Mouse (Mus musculus) limb, embryonic 13.5 days (tissue): ENCODE data around the gene Calcrl. TPM values are rescaled to one million over a fixed set of nuclear protein-coding genes. Genes with fewer than 3 reads are reported as not detected.

ENCODE experiments used
- ATAC-seq: fragments of 200-750 bp; cut with Nextera tagmentation; 2 replicates; pipeline ENCODE4 v1.8.0; 2017; ENCODE audit warnings: low read depth, moderate number of reproducible peaks, moderate TSS enrichment; ENCODE audit not compliant: low FRiP score
- H3K27ac ChIP-seq: fragments of 300-500 bp; sonication (generic); 2 replicates; pipeline ENCODE4 v1.5.1; 2015; ENCODE audit warnings: inconsistent platforms, mild to moderate bottlenecking, moderate library complexity
- H3K27me3 ChIP-seq: fragments of 300-500 bp; sonication (generic); 2 replicates; pipeline ENCODE4 v1.6.1; 2015; ENCODE audit warnings: mild to moderate bottlenecking, inconsistent platforms
- H3K36me3 ChIP-seq: fragments of 300-500 bp; sonication (generic); 2 replicates; pipeline ENCODE4 v1.6.1; 2015; ENCODE audit warnings: inconsistent platforms, mild to moderate bottlenecking, moderate library complexity
- H3K4me1 ChIP-seq: fragments of 300-500 bp; sonication (generic); 2 replicates; pipeline ENCODE4 v1.6.1; 2015; ENCODE audit warnings: inconsistent platforms
- H3K4me2 ChIP-seq: fragments of 300-500 bp; sonication (generic); replicated peaks from 2 replicates; pipeline ENCODE4 v1.6.1; 2015; ENCODE audit warnings: inconsistent platforms, mild to moderate bottlenecking, moderate library complexity
- H3K4me3 ChIP-seq: fragments of 300-500 bp; sonication (generic); 2 replicates; pipeline ENCODE4 v1.5.1; 2015; ENCODE audit warnings: moderate library complexity, mild to moderate bottlenecking, inconsistent platforms
- H3K9ac ChIP-seq: fragments of 300-500 bp; sonication (generic); 2 replicates; pipeline ENCODE4 v1.6.1; 2015; ENCODE audit warnings: mild to moderate bottlenecking, inconsistent platforms
- H3K9me3 ChIP-seq: fragments of 300-500 bp; sonication (generic); 2 replicates; pipeline ENCODE4 v1.6.1; 2016; ENCODE audit warnings: inconsistent platforms
- WGBS: fragments of 180-500 bp; shearing (Covaris S2); methylation state at CpG from one replicate; pipeline ENCODE4 v1.1.7; 2015; 5-methylcytosine and 5-hydroxymethylcytosine counted together
- polyA plus RNA-seq: library from polyadenylated mRNA; unstranded; fragments of >200 nt; fragmentation: Nextera tagmentation; extraction: Ambion mirVana; gene quantifications from 2 replicates; pipeline ENCODE4 v1.2.1, GENCODE M21; 2015

The Calcrl gene
- polyA plus RNA-seq, 1 experiment from 2014 or later: 17.4 TPM

GRCm38 (mm10) chr2:84292351-84293000 lies 132.7 kb downstream of the Calcrl start:
- no peak for ATAC-seq
- Histone ChIP-seq H3K4me1 (no peaks in the 10 kb centered on the region), H3K9me3 (no peaks in the 10 kb centered on the region), H3K27ac (no peak overlapping the region), H3K4me3 (no peak overlapping the region), H3K27me3 (no peaks in the 10 kb centered on the region), H3K9ac (no peak overlapping the region), H3K4me2 (no peak overlapping the region), H3K36me3 (no peaks in the 10 kb centered on the region)
- 90% methylated on average over 4 of the region's 4 CpGs for WGBS

GRCm38 (mm10) chr2:84288940-84289557 lies 136.2 kb downstream of the Calcrl start:
- Histone ChIP-seq H3K36me3 (no peaks in the 10 kb centered on the region), H3K4me2 (no peak overlapping the region), H3K9ac (no peak overlapping the region), H3K4me1 (no peaks in the 10 kb centered on the region), H3K27ac (no peak overlapping the region), H3K9me3 (no peaks in the 10 kb centered on the region), H3K4me3 (no peak overlapping the region), H3K27me3 (no peaks in the 10 kb centered on the region)
- WGBS: 75% methylated on average over 7 of the region's 7 CpGs
- ATAC-seq: no peak

Other genes with a start within 250 kb of the Calcrl start
- 25.7 and 28.2 TPM in 2 replicates for gene Tfpi, start 51.4 kb upstream of the Calcrl start, polyA plus RNA-seq
- 42.7 and 45.7 TPM in 2 replicates for gene Ctnnd1, start 225.4 kb upstream of the Calcrl start, polyA plus RNA-seq
- 0.22 and 0.45 TPM in 2 replicates for gene Btbd18, start 233.7 kb upstream of the Calcrl start, polyA plus RNA-seq
- gene Selenoh, start 245.4 kb upstream of the Calcrl start, polyA plus RNA-seq: 310 and 320 TPM in 2 replicates